Mouse (Mus musculus): ENCODE measurements at regions not wholly inside any gene's neighbourhood (a gene's known extent, or its start where the extent isn't known, plus 50 kb on each side); places are given as distances from the start of the nearest gene placed in this dataset.

- WGBS, result 58% methylated on average over 8 of the region's 8 CpGs
- no peak overlapping the region for H3K9ac ChIP-seq
- ATAC-seq (ENCODE audit: borderline replicate concordance, extremely low read depth, low FRiP score, low TSS enrichment), result no peak
- no peak overlapping the region for H3K4me2 ChIP-seq
- H3K9me3 ChIP-seq, result no peaks in the 10 kb centered on the region
- no peaks in the 10 kb centered on the region for H3K4me1 ChIP-seq
- H3K36me3 ChIP-seq, result no peaks in the 10 kb centered on the region
- no peak overlapping the region for H3K4me3 ChIP-seq
- H3K27me3 ChIP-seq, result no peaks in the 10 kb centered on the region
- no peak overlapping the region for H3K27ac ChIP-seq
Measured at GRCm38 (mm10) chr16:30687682-30688081, 88.2 kb downstream of the Fam43a start.

GRCm38 (mm10) chr16:30690531-30690930 is 91.0 kb downstream of the Fam43a start:
- no peak overlapping the region for H3K4me3 ChIP-seq
- no peak overlapping the region for H3K4me2 ChIP-seq
- H3K27ac ChIP-seq, result no peak overlapping the region
- 66% methylated on average over 4 of the region's 4 CpGs for WGBS
- no peaks in the 10 kb centered on the region for H3K27me3 ChIP-seq
- no peaks in the 10 kb centered on the region for H3K4me1 ChIP-seq
- ATAC-seq (ENCODE audit: borderline replicate concordance, extremely low read depth, low FRiP score, low TSS enrichment), result no peak
- no peaks in the 10 kb centered on the region for H3K9me3 ChIP-seq
- H3K9ac ChIP-seq, result no peak overlapping the region
- H3K36me3 ChIP-seq, result no peaks in the 10 kb centered on the region

- H3K4me3 ChIP-seq, result no peak overlapping the region
- H3K27me3 ChIP-seq, result no peaks in the 10 kb centered on the region
- no peaks in the 10 kb centered on the region for H3K4me1 ChIP-seq
- H3K4me2 ChIP-seq, result no peak overlapping the region
- 80% methylated on average over 15 of the region's 15 CpGs for WGBS
- no peaks in the 10 kb centered on the region for H3K36me3 ChIP-seq
- H3K9ac ChIP-seq, result no peak overlapping the region
- H3K9me3 ChIP-seq, result no peaks in the 10 kb centered on the region
- H3K27ac ChIP-seq, result no peak overlapping the region
- ATAC-seq (ENCODE audit: borderline replicate concordance, extremely low read depth, low FRiP score, low TSS enrichment), result no peak
Measured at GRCm38 (mm10) chr16:30691964-30692363, 92.4 kb downstream of the Fam43a start.

GRCm38 (mm10) chr16:30692541-30693141 is 93.1 kb downstream of the Fam43a start:
- Histone ChIP-seq H3K4me2 (no peak overlapping the region), H3K4me1 (no peaks in the 10 kb centered on the region), H3K27me3 (no peaks in the 10 kb centered on the region), H3K9ac (no peak overlapping the region), H3K4me3 (no peak overlapping the region), H3K9me3 (no peaks in the 10 kb centered on the region), H3K36me3 (no peaks in the 10 kb centered on the region), H3K27ac (no peak overlapping the region)
- 56% methylated on average over 5 of the region's 5 CpGs for WGBS
- no peak for ATAC-seq (ENCODE audit: borderline replicate concordance, extremely low read depth, low FRiP score, low TSS enrichment)

GRCm38 (mm10) chr16:30693206-30693605 is 93.7 kb downstream of the Fam43a start:
- no peak overlapping the region for H3K9ac ChIP-seq
- no peak overlapping the region for H3K4me2 ChIP-seq
- H3K9me3 ChIP-seq, result no peaks in the 10 kb centered on the region
- 83% methylated on average over 3 of the region's 3 CpGs for WGBS
- no peaks in the 10 kb centered on the region for H3K4me1 ChIP-seq
- H3K4me3 ChIP-seq, result no peak overlapping the region
- no peaks in the 10 kb centered on the region for H3K27me3 ChIP-seq
- no peaks in the 10 kb centered on the region for H3K36me3 ChIP-seq
- ATAC-seq (ENCODE audit: borderline replicate concordance, extremely low read depth, low FRiP score, low TSS enrichment), result no peak
- no peak overlapping the region for H3K27ac ChIP-seq

- H3K9me3 ChIP-seq, result no peaks in the 10 kb centered on the region
- H3K4me2 ChIP-seq, result no peak overlapping the region
- H3K4me3 ChIP-seq, result no peak overlapping the region
- ATAC-seq (ENCODE audit: borderline replicate concordance, extremely low read depth, low FRiP score, low TSS enrichment), result no peak
- WGBS, result 63% methylated on average over 1 of the region's 1 CpGs
- no peaks in the 10 kb centered on the region for H3K4me1 ChIP-seq
- no peaks in the 10 kb centered on the region for H3K36me3 ChIP-seq
- H3K9ac ChIP-seq, result no peak overlapping the region
- H3K27me3 ChIP-seq, result no peaks in the 10 kb centered on the region
- H3K27ac ChIP-seq, result no peak overlapping the region
Measured at GRCm38 (mm10) chr16:30693839-30694527, 94.5 kb downstream of the Fam43a start.

- no peaks in the 10 kb centered on the region for H3K4me1 ChIP-seq
- ATAC-seq (ENCODE audit: borderline replicate concordance, extremely low read depth, low FRiP score, low TSS enrichment), result no peak
- H3K4me3 ChIP-seq, result no peak overlapping the region
- H3K4me2 ChIP-seq, result no peak overlapping the region
- 61% methylated on average over 8 of the region's 8 CpGs for WGBS
- H3K36me3 ChIP-seq, result no peaks in the 10 kb centered on the region
- no peak overlapping the region for H3K27ac ChIP-seq
- H3K27me3 ChIP-seq, result no peaks in the 10 kb centered on the region
- H3K9ac ChIP-seq, result no peak overlapping the region
- no peaks in the 10 kb centered on the region for H3K9me3 ChIP-seq
Measured at GRCm38 (mm10) chr16:30695691-30696090, 96.2 kb downstream of the Fam43a start.

- H3K4me3 ChIP-seq, result no peak overlapping the region
- ATAC-seq (ENCODE audit: borderline replicate concordance, extremely low read depth, low FRiP score, low TSS enrichment), result no peak
- no peak overlapping the region for H3K4me2 ChIP-seq
- no peaks in the 10 kb centered on the region for H3K9me3 ChIP-seq
- no peak overlapping the region for H3K27ac ChIP-seq
- H3K9ac ChIP-seq, result no peak overlapping the region
- 69% methylated on average over 4 of the region's 4 CpGs for WGBS
- no peaks in the 10 kb centered on the region for H3K27me3 ChIP-seq
- no peaks in the 10 kb centered on the region for H3K4me1 ChIP-seq
- H3K36me3 ChIP-seq, result no peaks in the 10 kb centered on the region
Measured at GRCm38 (mm10) chr16:30697209-30697608, 97.7 kb downstream of the Fam43a start.

- Histone ChIP-seq H3K4me3 (no peak overlapping the region), H3K4me2 (no peak overlapping the region), H3K4me1 (no peaks in the 10 kb centered on the region), H3K27me3 (no peaks in the 10 kb centered on the region), H3K36me3 (no peaks in the 10 kb centered on the region), H3K9ac (no peak overlapping the region), H3K27ac (no peak overlapping the region), H3K9me3 (no peaks in the 10 kb centered on the region)
- 42% methylated on average over 2 of the region's 2 CpGs for WGBS
- no peak for ATAC-seq (ENCODE audit: borderline replicate concordance, extremely low read depth, low FRiP score, low TSS enrichment)
Measured at GRCm38 (mm10) chr16:30697806-30698205, 98.3 kb downstream of the Fam43a start.

- WGBS, result 81% methylated on average over 8 of the region's 8 CpGs
- no peaks in the 10 kb centered on the region for H3K4me1 ChIP-seq
- no peak overlapping the region for H3K4me3 ChIP-seq
- H3K27ac ChIP-seq, result no peak overlapping the region
- ATAC-seq (ENCODE audit: borderline replicate concordance, extremely low read depth, low FRiP score, low TSS enrichment), result no peak
- no peaks in the 10 kb centered on the region for H3K9me3 ChIP-seq
- H3K4me2 ChIP-seq, result no peak overlapping the region
- H3K9ac ChIP-seq, result no peak overlapping the region
- no peaks in the 10 kb centered on the region for H3K27me3 ChIP-seq
- no peaks in the 10 kb centered on the region for H3K36me3 ChIP-seq
Measured at GRCm38 (mm10) chr16:30703831-30704230, 104.3 kb downstream of the Fam43a start.

GRCm38 (mm10) chr16:30709501-30709900 is 110.0 kb downstream of the Fam43a start:
- no peak overlapping the region for H3K27ac ChIP-seq
- ATAC-seq (ENCODE audit: borderline replicate concordance, extremely low read depth, low FRiP score, low TSS enrichment), result no peak
- H3K9ac ChIP-seq, result no peak overlapping the region
- no peak overlapping the region for H3K4me2 ChIP-seq
- H3K9me3 ChIP-seq, result no peaks in the 10 kb centered on the region
- no peak overlapping the region for H3K4me3 ChIP-seq
- no peaks in the 10 kb centered on the region for H3K4me1 ChIP-seq
- WGBS, result 79% methylated on average over 15 of the region's 15 CpGs
- H3K27me3 ChIP-seq, result no peaks in the 10 kb centered on the region
- H3K36me3 ChIP-seq, result no peaks in the 10 kb centered on the region

- Histone ChIP-seq H3K9me3 (no peaks in the 10 kb centered on the region), H3K4me3 (no peak overlapping the region), H3K4me2 (no peak overlapping the region), H3K9ac (no peak overlapping the region), H3K36me3 (no peaks in the 10 kb centered on the region), H3K27ac (no peak overlapping the region), H3K27me3 (no peaks in the 10 kb centered on the region), H3K4me1 (no peaks in the 10 kb centered on the region)
- WGBS, result 79% methylated on average over 2 of the region's 2 CpGs
- no peak for ATAC-seq (ENCODE audit: borderline replicate concordance, extremely low read depth, low FRiP score, low TSS enrichment)
Measured at GRCm38 (mm10) chr16:30709975-30710374, 110.5 kb downstream of the Fam43a start.
